Mouse (Mus musculus): Measurements from ENCODE around the gene Efcab3. TPM values are rescaled to one million over a fixed set of nuclear protein-coding genes. Genes with fewer than 3 reads are reported as not detected.
A peak's percentile ranks its signal among the peaks of the same experiment; 100 is the strongest.
"Not testable (repeated sequence)": the region's sequence is repeated elsewhere in the genome, so short reads cannot be mapped to it uniquely, and the experiment has no call there.

The Efcab3 gene
- total and polyA plus RNA-seq, 3 experiments: not detected

DNA sequence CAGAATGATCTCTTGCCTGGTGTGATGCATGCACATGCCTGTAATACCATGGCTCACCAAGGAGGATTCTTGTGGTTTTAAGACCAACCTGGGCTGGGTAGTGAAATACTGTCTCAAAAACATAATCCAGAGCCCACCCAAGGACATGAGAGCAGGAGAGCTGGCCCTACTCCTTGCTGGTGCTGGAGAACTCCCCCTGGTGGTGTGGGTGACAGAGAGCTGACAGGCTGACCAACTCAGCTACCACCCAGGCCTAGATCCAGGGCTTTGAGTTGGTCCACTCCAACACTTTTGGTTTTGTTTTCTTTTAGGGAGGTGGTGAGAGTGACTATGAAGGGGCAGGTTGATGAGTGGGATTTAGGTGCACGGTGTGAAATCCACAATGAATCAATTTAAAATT is 28.3 kb upstream of the Efcab3 start:
- H3K9ac ChIP-seq (ENCODE audit: low read depth, low read length): no peak overlapping the region
- 94% methylated on average over 1 of the region's 1 CpGs for WGBS
- no peak for DNase-seq
- TF ChIP-seq POLR2A (IDR thresholded peaks at IDR 0.05; ENCODE audit: insufficient read depth, low read depth, low read length) (no peak), CTCF (IDR thresholded peaks at IDR 0.05) (no peak), EP300 (IDR thresholded peaks at IDR 0.05; ENCODE audit: insufficient read depth, low read depth, low read length) (no peak)
- peaks cover 2% of the 10 kb centered on the region for H3K4me1 ChIP-seq (ENCODE audit: control insufficient read depth, insufficient read depth, low read length)
- H3K27me3 ChIP-seq (ENCODE audit: control insufficient read depth, insufficient read depth, low read length): no peaks in the 10 kb centered on the region
- no peaks in the 10 kb centered on the region for H3K36me3 ChIP-seq (ENCODE audit: control insufficient read depth, insufficient read depth, low read length)
- intact Hi-C loops (cut with DNase I): no loop called here
- no peak overlapping the region for H3K27ac ChIP-seq
- H3K4me3 ChIP-seq: no peak overlapping the region
- H3K79me2 ChIP-seq (replicated peaks; ENCODE audit: control insufficient read depth, insufficient read depth, low read length): no peaks in the 10 kb centered on the region

DNA sequence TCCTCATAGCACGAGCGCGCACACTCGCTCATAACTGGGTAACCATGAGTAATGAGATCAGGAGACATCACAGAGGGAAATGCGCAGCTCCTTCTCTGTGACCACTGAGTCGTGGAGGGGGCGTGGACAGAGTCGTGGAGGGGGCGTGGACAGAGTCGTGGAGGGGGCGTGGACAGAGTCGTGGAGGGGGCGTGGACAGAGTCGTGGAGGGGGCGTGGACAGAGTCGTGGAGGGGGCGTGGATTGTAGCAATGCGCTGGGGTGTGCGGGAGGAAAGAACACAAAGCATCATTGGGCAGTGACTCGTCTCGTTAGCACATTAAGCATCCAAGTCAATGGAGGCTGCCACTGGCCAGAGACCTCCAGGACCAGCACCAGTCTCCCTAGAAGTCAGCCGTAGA is 49.1 kb downstream of the Efcab3 start:
- DNase-seq; H3K4me3 ChIP-seq; H3K9ac ChIP-seq (ENCODE audit: low read depth, low read length); intact Hi-C loops (cut with DNase I); H3K79me2 ChIP-seq (replicated peaks; ENCODE audit: control insufficient read depth, insufficient read depth, low read length); H3K27me3 ChIP-seq (ENCODE audit: control insufficient read depth, insufficient read depth, low read length); H3K36me3 ChIP-seq (ENCODE audit: control insufficient read depth, insufficient read depth, low read length); H3K27ac ChIP-seq; H3K4me1 ChIP-seq (ENCODE audit: control insufficient read depth, insufficient read depth, low read length): not testable (repeated sequence)
- WGBS: 73% methylated on average over 22 of the region's 22 CpGs

DNA sequence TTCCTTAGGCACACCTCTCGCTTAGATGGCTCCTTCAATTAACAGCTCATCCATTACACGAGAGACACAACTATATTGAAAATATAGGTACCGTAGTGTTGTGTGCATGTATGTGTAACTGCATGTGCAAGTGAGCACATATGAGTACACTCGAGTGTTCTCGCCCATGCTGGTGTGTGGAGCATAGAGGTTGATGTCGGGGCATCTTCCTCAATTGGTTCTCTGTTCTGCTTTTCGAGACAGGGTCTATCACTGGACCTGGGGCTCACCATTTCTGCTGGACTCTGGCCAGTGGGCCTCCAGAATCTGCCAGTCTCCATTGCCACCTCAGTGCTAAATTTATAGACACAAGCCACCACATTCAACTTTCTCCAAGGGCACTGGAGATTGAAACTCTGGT is 54.4 kb downstream of the Efcab3 start:
- no peak overlapping the region for H3K27ac ChIP-seq

DNA sequence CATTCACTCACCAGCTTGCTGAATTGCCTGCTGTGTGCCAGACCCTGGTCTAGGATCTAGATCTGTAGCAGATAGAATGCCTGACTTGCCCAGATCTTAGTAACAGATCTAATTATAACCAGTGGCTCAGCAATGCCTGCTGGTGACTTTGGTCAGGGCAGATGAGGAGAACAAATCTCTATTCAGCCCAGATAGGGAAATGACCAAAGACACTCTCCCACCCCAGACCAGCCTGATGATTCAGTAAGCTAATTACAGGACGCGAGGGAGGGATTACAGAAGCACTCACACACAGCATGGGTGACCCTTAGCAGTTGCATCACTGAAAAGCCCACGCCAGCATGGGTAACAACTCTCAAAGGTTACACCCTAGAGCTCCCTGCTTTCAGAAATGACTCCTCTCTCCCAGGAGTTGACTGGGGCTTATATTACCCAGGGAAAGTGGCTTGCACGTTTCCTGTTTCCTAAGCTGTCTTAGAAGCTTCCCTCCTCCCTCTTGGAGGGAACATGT is 57.2 kb downstream of the Efcab3 start:
- Histone ChIP-seq H3K9ac (ENCODE audit: low read depth, low read length) (no peak overlapping the region), H3K27me3 (ENCODE audit: control insufficient read depth, insufficient read depth, low read length) (no peaks in the 10 kb centered on the region), H3K4me3 (no peak overlapping the region), H3K79me2 (replicated peaks; ENCODE audit: control insufficient read depth, insufficient read depth, low read length) (no peaks in the 10 kb centered on the region), H3K27ac (no peak overlapping the region), H3K4me1 (ENCODE audit: control insufficient read depth, insufficient read depth, low read length) (no peaks in the 10 kb centered on the region), H3K36me3 (ENCODE audit: control insufficient read depth, insufficient read depth, low read length) (no peaks in the 10 kb centered on the region)
- intact Hi-C loops (cut with DNase I): no loop called here
- WGBS: 17% methylated on average over 4 of the region's 4 CpGs
- TF ChIP-seq EP300 (IDR thresholded peaks at IDR 0.05; ENCODE audit: insufficient read depth, low read depth, low read length) (no peak), CTCF (IDR thresholded peaks at IDR 0.05) (no peak), POLR2A (IDR thresholded peaks at IDR 0.05; ENCODE audit: insufficient read depth, low read depth, low read length) (no peak)
- no peak for DNase-seq

More for the DNA sequence above, 54.4 kb downstream of the Efcab3 start:
- intact Hi-C loops (cut with DNase I): no loop called here
- no peak overlapping the region for H3K4me3 ChIP-seq
- no peaks in the 10 kb centered on the region for H3K36me3 ChIP-seq (ENCODE audit: control insufficient read depth, insufficient read depth, low read length)
- WGBS: 82% methylated on average over 7 of the region's 7 CpGs
- TF ChIP-seq CTCF (IDR thresholded peaks at IDR 0.05): no peak
- no peak for TF ChIP-seq POLR2A (IDR thresholded peaks at IDR 0.05; ENCODE audit: insufficient read depth, low read depth, low read length)
- no peak for TF ChIP-seq EP300 (IDR thresholded peaks at IDR 0.05; ENCODE audit: insufficient read depth, low read depth, low read length)
- H3K79me2 ChIP-seq (replicated peaks; ENCODE audit: control insufficient read depth, insufficient read depth, low read length): no peaks in the 10 kb centered on the region
- no peaks in the 10 kb centered on the region for H3K4me1 ChIP-seq (ENCODE audit: control insufficient read depth, insufficient read depth, low read length)
- H3K9ac ChIP-seq (ENCODE audit: low read depth, low read length): no peak overlapping the region
- DNase-seq: no peak
- H3K27me3 ChIP-seq (ENCODE audit: control insufficient read depth, insufficient read depth, low read length): no peaks in the 10 kb centered on the region

DNA sequence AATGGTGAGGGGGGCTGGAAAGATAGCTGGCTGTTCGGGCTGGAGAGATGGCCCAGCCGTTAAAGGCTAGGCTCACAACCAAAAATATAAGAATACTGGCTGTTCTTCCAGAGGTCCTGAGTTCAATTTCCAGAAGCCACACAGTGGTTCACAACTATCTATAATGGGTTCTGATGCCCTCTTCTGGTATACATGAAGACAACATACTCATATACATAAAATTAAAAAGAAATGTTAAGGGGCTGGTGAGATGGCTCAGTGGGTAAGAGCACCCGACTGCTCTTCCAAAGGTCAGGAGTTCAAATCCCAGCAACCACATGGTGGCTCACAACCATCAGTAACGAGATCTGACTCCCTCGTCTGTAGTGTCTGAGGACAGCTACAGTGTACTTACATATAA is 58.4 kb downstream of the Efcab3 start:
- not testable (repeated sequence) for DNase-seq

DNA sequence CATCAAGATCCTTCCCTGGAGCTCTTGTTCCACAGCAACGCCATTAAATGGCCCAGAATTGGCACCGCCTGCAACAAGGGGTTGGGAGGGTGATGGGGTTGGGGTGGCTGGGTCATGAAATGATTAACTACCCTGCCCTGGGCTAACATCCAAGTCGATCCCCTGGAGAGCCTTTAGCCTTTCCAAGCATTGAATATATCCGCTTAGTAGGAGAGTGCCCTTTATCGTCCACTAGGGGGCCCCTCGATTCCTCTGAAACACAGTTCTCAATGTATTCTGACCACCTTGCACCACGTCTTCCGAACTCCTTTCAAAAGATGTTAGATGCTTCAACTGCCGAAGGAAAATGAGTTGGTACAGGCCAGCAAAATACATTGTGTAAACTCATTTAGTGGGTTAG is 60.6 kb downstream of the Efcab3 start:
- H3K9ac ChIP-seq (ENCODE audit: low read depth, low read length): no peak overlapping the region
- no peaks in the 10 kb centered on the region; the same call in 1 of the 2 replicates for H3K79me2 ChIP-seq (replicated peaks; ENCODE audit: control insufficient read depth, insufficient read depth, low read length)
- intact Hi-C loops (cut with DNase I): no loop called here
- DNase-seq: peak; percentile 13 to 22
- TF ChIP-seq CTCF (IDR thresholded peaks at IDR 0.05) (peak; percentile 80), EP300 (IDR thresholded peaks at IDR 0.05; ENCODE audit: insufficient read depth, low read depth, low read length) (no peak)
- H3K4me3 ChIP-seq: no peak overlapping the region
- no peaks in the 10 kb centered on the region for H3K27me3 ChIP-seq (ENCODE audit: control insufficient read depth, insufficient read depth, low read length)
- peaks cover 3% of the 10 kb centered on the region; the same call in 1 of the 2 replicates for H3K4me1 ChIP-seq (ENCODE audit: control insufficient read depth, insufficient read depth, low read length)
- no peaks in the 10 kb centered on the region for H3K36me3 ChIP-seq (ENCODE audit: control insufficient read depth, insufficient read depth, low read length)
- 8% methylated on average over 9 of the region's 9 CpGs for WGBS
- H3K27ac ChIP-seq: no peak overlapping the region

More for the DNA sequence above, 58.4 kb downstream of the Efcab3 start:
- H3K79me2 ChIP-seq (replicated peaks; ENCODE audit: control insufficient read depth, insufficient read depth, low read length); H3K27me3 ChIP-seq (ENCODE audit: control insufficient read depth, insufficient read depth, low read length); intact Hi-C loops (cut with DNase I); H3K27ac ChIP-seq; H3K4me3 ChIP-seq; H3K4me1 ChIP-seq (ENCODE audit: control insufficient read depth, insufficient read depth, low read length); H3K36me3 ChIP-seq (ENCODE audit: control insufficient read depth, insufficient read depth, low read length); H3K9ac ChIP-seq (ENCODE audit: low read depth, low read length): not testable (repeated sequence)
- 71% methylated on average over 5 of the region's 5 CpGs for WGBS

Measured in heart, adult 2 months (tissue).